9 mouse cellular contexts compared by ENCODE assay signal in the genomic region with DNA sequence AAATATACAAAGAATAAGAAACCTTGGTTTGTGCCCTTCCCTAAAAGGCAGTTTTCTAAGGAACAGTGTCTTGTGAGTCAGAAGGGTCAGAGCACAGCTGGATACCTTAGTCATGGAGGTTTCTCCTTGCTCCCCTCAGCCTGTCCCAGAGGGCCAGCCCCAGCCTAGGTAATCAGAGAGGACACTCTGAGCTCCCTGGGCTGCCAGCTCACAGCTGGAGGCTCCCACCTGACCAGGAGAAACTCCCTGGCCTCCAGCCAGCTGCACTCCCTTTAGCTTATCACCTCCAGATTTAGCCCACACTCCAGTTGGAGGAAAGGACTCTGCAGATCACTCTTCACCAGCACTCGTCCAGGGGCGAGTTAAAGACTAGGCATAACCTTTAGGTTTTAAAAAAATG. TPM values are rescaled to one million over a fixed set of nuclear protein-coding genes. Genes with fewer than 3 reads are reported as not detected.
DNase-seq lines count a peak whose midpoint lies in the region; ATAC-seq and TF ChIP-seq lines count a peak whose summit lies in the region.
"Had no signal": no experiment of that assay in that cellular context is flagged by ENCODE, and none has a peak within 500 bp of the region (broad histone marks: within the 10 kb centered on the region; RNA-seq: fewer than 3 reads in every experiment).

No protein-coding gene starts in this region.

- H3K36me3 ChIP-seq in stomach, postnatal 0 days (ENCODE audit: control insufficient read depth, insufficient read depth, low read length) = no peaks in the 10 kb centered on the region
- H3K36me3 ChIP-seq in forebrain, embryonic 11.5 days (ENCODE audit: control insufficient read depth, insufficient read depth, low read length) = no peaks in the 10 kb centered on the region
- H3K36me3 ChIP-seq: neural tube, embryonic 15.5 days had no signal

- no peak overlapping the region for H3K9ac ChIP-seq in stomach, postnatal 0 days (ENCODE audit: low read length)
- no peak overlapping the region for H3K9ac ChIP-seq in forebrain, embryonic 11.5 days (ENCODE audit: low read length)
- H3K9ac ChIP-seq: neural tube, embryonic 15.5 days had no signal

- H3K4me1 ChIP-seq in lung, adult 2 months (ENCODE audit: control insufficient read depth, insufficient read depth, low read length) = peaks cover 2% of the 10 kb centered on the region; the same call in 1 of the 2 replicates
- H3K4me1 ChIP-seq in stomach, postnatal 0 days (replicated peaks; ENCODE audit: control insufficient read depth, insufficient read depth) = no peaks in the 10 kb centered on the region
- H3K4me1 ChIP-seq in forebrain, embryonic 11.5 days (replicated peaks; ENCODE audit: control insufficient read depth, insufficient read depth, low read length) = peaks cover 10% of the 10 kb centered on the region

- H3K4me3 ChIP-seq in lung, adult 2 months (replicated peaks; ENCODE audit: extremely low read depth, low read depth, low read length) = no peak overlapping the region
- peak overlapping the region; percentile 34; the same call in 1 of the 2 replicates for H3K4me3 ChIP-seq in gastrocnemius, adult 2 months
- no peak overlapping the region for H3K4me3 ChIP-seq in stomach, postnatal 0 days (ENCODE audit: low read depth, low read length)
- H3K4me3 ChIP-seq in forebrain, embryonic 11.5 days (ENCODE audit: low read depth, low read length) = no peak overlapping the region
- H3K4me3 ChIP-seq: neural tube, embryonic 15.5 days had no signal

- H3K9me3 ChIP-seq in stomach, postnatal 0 days (ENCODE audit: control insufficient read depth, low read length) = no peaks in the 10 kb centered on the region
- no peaks in the 10 kb centered on the region for H3K9me3 ChIP-seq in forebrain, embryonic 11.5 days (ENCODE audit: control insufficient read depth, low read length)
- H3K9me3 ChIP-seq: neural tube, embryonic 15.5 days had no signal

- TF ChIP-seq CTCF in lung, adult 2 months (IDR thresholded peaks at IDR 0.05; ENCODE audit: insufficient read depth, low read length) = no peak
- TF ChIP-seq CTCF in gastrocnemius, adult 2 months (IDR thresholded peaks at IDR 0.05) = no peak
- TF ChIP-seq CTCF in stomach, postnatal 0 days (IDR thresholded peaks at IDR 0.05; ENCODE audit: low read depth) = no peak

- intact Hi-C loops in gastrocnemius, adult 2 months (cut with DNase I) = no loop called here
- intact Hi-C loops in heart, postnatal 36 days (cut with DNase I) = loop anchor here (10.0 kb wide), 1 partner anchor 784 kb away; no protein-coding TSS in a partner anchor
- intact Hi-C loops in left cerebral cortex, postnatal 36 days (cut with DNase I) = no loop called here

- H3K27ac ChIP-seq in gastrocnemius, adult 2 months = peak overlapping the region; percentile 99
- H3K27ac ChIP-seq in stomach, postnatal 0 days (replicated peaks) = no peak overlapping the region
- no peak overlapping the region for H3K27ac ChIP-seq in forebrain, embryonic 11.5 days (ENCODE audit: low read depth, low read length)
- H3K27ac ChIP-seq: neural tube, embryonic 15.5 days had no signal

- peak; percentile 52 to 57 for DNase-seq in lung, adult 18-20 months
- DNase-seq in lung, adult 2 months = no peak
- DNase-seq in gastrocnemius, adult 2 months = peak; percentile 94
- peak; percentile 60 to 62 for DNase-seq in heart, postnatal 36 days
- DNase-seq in stomach, postnatal 0 days (ENCODE audit: low spot score) = peak; percentile 68
- DNase-seq in left cerebral cortex, postnatal 36 days (ENCODE audit: low spot score in 2 of 2) = no peak
- DNase-seq in forebrain, embryonic 11.5 days (ENCODE audit: low spot score) = no peak
- DNase-seq in adrenal gland, postnatal 4 days (ENCODE audit: low spot score in 2 of 2) = no peak

- WGBS in lung, adult 2 months = 56% methylated on average over 2 of the region's 2 CpGs
- 46% methylated on average over 2 of the region's 2 CpGs for WGBS in stomach, postnatal 0 days
- WGBS in forebrain, embryonic 11.5 days = 65% methylated on average over 2 of the region's 2 CpGs

- ATAC-seq in stomach, postnatal 0 days (ENCODE audit: low FRiP score, low TSS enrichment) = peak; percentile 40; the same call in 1 of the 2 replicates
- ATAC-seq in forebrain, embryonic 11.5 days (replicated peaks; ENCODE audit: low FRiP score) = no peak

- no peaks in the 10 kb centered on the region for H3K27me3 ChIP-seq in stomach, postnatal 0 days (ENCODE audit: control insufficient read depth, insufficient read depth, low read length)
- no peaks in the 10 kb centered on the region for H3K27me3 ChIP-seq in forebrain, embryonic 11.5 days (ENCODE audit: control insufficient read depth, insufficient read depth, low read length)
- H3K27me3 ChIP-seq: neural tube, embryonic 15.5 days had no signal

- TF ChIP-seq POLR2A in lung, adult 2 months (IDR thresholded peaks at IDR 0.05; ENCODE audit: borderline replicate concordance, extremely low read depth, low read depth, low read length) = no peak

- H3K4me2 ChIP-seq in stomach, postnatal 0 days (replicated peaks; ENCODE audit: low read depth) = no peak overlapping the region
- no peak overlapping the region for H3K4me2 ChIP-seq in forebrain, embryonic 11.5 days (ENCODE audit: low read depth, low read length, severe bottlenecking)
- H3K4me2 ChIP-seq: neural tube, embryonic 15.5 days had no signal

- TF ChIP-seq EP300 in stomach, postnatal 0 days (optimal IDR thresholded peaks at IDR 0.05) = no peak

RNA-seq across cellular contexts. Expression of a gene that starts 14.6 kb away (rescaled TPM):
- polyA plus RNA-seq in lung, adult 2 months (2012; rRNA removed) = 5.2 and 10.1 TPM in 2 replicates
- 10 to 100 TPM; 17.2 to 48.4 TPM for total RNA-seq in gastrocnemius, adult 2 months (2021)
- total RNA-seq in heart, postnatal 36 days (2021) = 10 to 100 TPM; 18.9 to 28.6 TPM
- polyA plus RNA-seq in stomach, postnatal 0 days (2015; fragmentation: Nextera tagmentation; extraction: Ambion mirVana) = 1.3 and 1.6 TPM in 2 replicates
- 10 to 100 TPM; 31.8 to 33.9 TPM for total RNA-seq in left cerebral cortex, postnatal 36 days (2021)
- 2.1 and 2.4 TPM in 2 replicates for polyA plus RNA-seq in forebrain, embryonic 11.5 days (2014; fragmentation: Nextera tagmentation; extraction: Ambion mirVana)
- total RNA-seq in adrenal gland, postnatal 4 days (2021) = 1 to 10 TPM; 5.3 to 6.2 TPM

Comparison
In these comparisons a context has a peak if more than half of its experiments do, and no peak if none do; other contexts are left out.
1. DNase-seq: peak in lung, adult 18-20 months (2 of 2), gastrocnemius, adult 2 months (single experiment), heart, postnatal 36 days (2 of 2) and stomach, postnatal 0 days (single experiment); none in lung, adult 2 months (single experiment), left cerebral cortex, postnatal 36 days (0 of 2), forebrain, embryonic 11.5 days (single experiment) and adrenal gland, postnatal 4 days (0 of 2).